Mouse (Mus musculus) inflammation-experienced regulatory T-cells, adult 16 weeks (primary cell): ENCODE data around the gene Cul4b. TPM values are rescaled to one million over a fixed set of nuclear protein-coding genes. Genes with fewer than 3 reads are reported as not detected.

Experiments
- polyA plus RNA-seq: library from polyadenylated mRNA; unstranded; fragments of 100-300 nt; shearing (Covaris generic); gene quantifications from one replicate; pipeline ENCODE4 v1.2.1, GENCODE M21; 2017

The Cul4b gene
- 42.7 TPM for polyA plus RNA-seq

DNA sequence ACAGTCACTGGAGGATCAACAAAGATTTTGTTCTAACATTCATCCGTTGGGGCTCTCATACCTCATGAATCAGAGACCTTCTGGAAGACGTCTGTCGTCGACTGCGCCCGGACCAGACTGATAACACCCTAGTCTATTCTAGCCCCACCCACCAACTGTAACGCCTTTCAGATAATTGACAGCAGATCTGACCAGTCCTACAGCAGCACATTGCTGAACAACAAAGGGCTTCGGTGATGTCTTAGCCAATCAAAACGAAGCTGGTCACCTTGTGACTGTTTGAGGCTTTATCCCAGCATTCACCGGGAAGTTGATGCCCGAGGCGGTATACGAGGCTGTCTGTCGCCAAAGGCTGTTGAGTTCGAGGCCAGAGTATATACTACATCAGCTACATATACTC is at the start of gene Cul4b:
TSS of gene Cul4b (minus strand) at position 119 of the 400 bp plus-strand sequence.

DNA sequence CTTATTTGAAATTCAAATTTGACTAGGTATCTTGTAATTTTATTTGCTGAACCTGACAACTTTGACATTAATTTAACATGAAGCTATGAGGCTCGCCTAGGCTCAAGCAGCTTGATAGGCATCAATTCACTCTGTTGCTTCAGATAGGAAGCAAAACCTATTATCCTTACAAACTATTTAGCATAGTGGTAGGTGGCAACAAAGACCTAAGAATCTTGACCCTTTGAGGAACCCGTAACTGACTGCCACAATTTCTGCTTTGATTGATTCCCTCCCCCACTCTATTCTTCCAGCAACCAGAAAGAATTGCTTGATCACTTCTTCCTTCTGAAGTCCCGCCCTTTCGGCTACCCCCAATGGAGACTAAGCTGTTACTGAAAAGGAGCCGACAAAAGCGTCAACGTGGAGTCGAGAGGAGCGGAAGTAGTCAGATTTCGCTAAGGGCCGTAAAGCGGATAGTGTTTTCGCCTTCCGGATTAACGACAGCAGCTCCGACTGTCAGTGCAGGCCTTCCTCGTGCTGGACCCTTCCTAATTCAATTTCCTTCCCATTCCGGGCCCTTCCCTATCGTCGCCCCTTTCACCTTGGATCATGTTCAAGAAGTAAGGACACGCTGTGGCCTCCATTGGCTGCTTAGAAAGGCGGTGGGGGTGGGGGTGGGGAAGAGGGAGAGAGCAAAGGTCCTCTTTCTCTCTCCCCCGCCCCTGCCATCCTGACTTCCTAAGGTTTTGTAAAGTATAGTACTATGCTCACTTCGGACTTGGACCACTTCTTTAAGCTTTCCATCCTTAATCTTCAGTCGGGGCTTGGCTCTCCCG is 24.4 kb upstream of the Cul4b start, which contains the start of gene Mcts1:
TSS of gene Mcts1 (plus strand) at position 402 of the 818 bp plus-strand sequence.

Other genes starting within 250 kb of the Cul4b start
- gene Lamp2, start 119.7 kb downstream of the Cul4b start, polyA plus RNA-seq, result 77.7 TPM
- 132 TPM for gene Mcts1, start 24.4 kb upstream of the Cul4b start, polyA plus RNA-seq
- 27.6 TPM for gene C1galt1c1, start 58.9 kb upstream of the Cul4b start, polyA plus RNA-seq
- not detected for gene 6030498E09Rik, start 196.5 kb upstream of the Cul4b start, polyA plus RNA-seq